Mouse (Mus musculus) megakaryocyte, embryonic 14.5 days (primary cell): ENCODE measurements at regions not wholly inside any gene's neighbourhood (a gene's known extent, or its start where the extent isn't known, plus 50 kb on each side); places are given as distances from the start of the nearest gene placed in this dataset.

ENCODE experiments used
- FLI1 ChIP-seq: IDR thresholded peaks from 2 replicates; pipeline ENCODE4 v1.6.1; 2012; ENCODE audit warnings: low read length, inconsistent platforms, mixed read lengths
- GATA1 ChIP-seq: IDR thresholded peaks from 3 replicates; pipeline ENCODE4 v1.6.1; 2012; ENCODE audit warnings: mixed read lengths, low read length, inconsistent platforms, borderline replicate concordance

DNA sequence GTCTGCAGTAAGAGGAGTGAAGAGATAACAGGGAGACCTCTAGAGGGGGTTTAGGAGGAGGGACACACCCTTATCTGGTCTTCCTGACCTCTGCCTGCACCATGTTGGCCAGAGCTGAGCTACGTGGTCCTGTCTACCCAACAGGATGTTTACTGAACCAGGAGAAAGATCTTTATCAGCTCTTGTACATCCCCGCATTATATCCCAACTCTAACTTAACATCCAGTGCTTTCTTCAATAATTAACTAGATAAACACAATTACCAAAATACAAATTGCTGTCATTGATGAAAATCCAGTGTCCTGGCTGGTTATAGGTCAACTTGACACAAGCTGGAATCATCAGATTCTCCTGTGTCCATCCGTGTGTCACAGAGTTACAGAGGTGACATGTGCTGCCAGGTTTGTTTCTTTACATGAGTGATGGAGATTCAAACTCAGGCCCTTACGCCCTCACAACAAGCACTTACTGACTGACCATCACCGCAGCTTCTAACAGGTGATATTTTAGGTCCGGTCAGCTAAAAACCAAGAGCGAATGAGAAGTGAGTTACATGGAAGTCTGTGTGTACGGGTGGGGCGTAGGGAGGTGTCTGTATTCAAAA is 77.1 kb upstream of the Cpm start:
- TF ChIP-seq GATA1 (no peak), FLI1 (no peak)
